Mouse (Mus musculus) heart, embryonic 10.5 days (tissue): ENCODE measurements around the gene Prkci. TPM values are rescaled to one million over a fixed set of nuclear protein-coding genes. Genes with fewer than 3 reads are reported as not detected.
A peak's percentile ranks its signal among the peaks of the same experiment; 100 is the strongest.

Experiments used
- DNase-seq: peaks from one replicate; pipeline ENCODE4 v3.0.0-alpha.2; 2017; ENCODE audit warnings: low spot score
- H3K27ac ChIP-seq: fragments of 300-500 bp; sonication (generic); 2 replicates; pipeline ENCODE4 v1.5.1; 2016; ENCODE audit warnings: mild to moderate bottlenecking
- H3K27me3 ChIP-seq: fragments of 300-500 bp; sonication (generic); 2 replicates; pipeline ENCODE4 v1.6.1; 2016; ENCODE audit warnings: mild to moderate bottlenecking; ENCODE audit not compliant: poor library complexity, insufficient read depth, severe bottlenecking
- H3K36me3 ChIP-seq: fragments of 300-500 bp; sonication (generic); 2 replicates; pipeline ENCODE4 v1.6.1; 2016; ENCODE audit warnings: mild to moderate bottlenecking, moderate library complexity
- H3K4me1 ChIP-seq: fragments of 300-500 bp; sonication (generic); 2 replicates; pipeline ENCODE4 v1.6.1; 2016; ENCODE audit warnings: mild to moderate bottlenecking
- H3K4me3 ChIP-seq: fragments of 300-500 bp; sonication (generic); 2 replicates; pipeline ENCODE4 v1.5.1; 2016; ENCODE audit warnings: mild to moderate bottlenecking, moderate library complexity
- H3K9me3 ChIP-seq: fragments of 300-500 bp; sonication (generic); 2 replicates; pipeline ENCODE4 v1.6.1; 2016; ENCODE audit warnings: mild to moderate bottlenecking, moderate library complexity
- WGBS: fragments of 180-500 bp; shearing (Covaris S2); methylation state at CpG from one replicate; pipeline ENCODE4 v1.1.7; 2016; 5-methylcytosine and 5-hydroxymethylcytosine counted together
- polyA plus RNA-seq: library from polyadenylated mRNA; unstranded; fragments of >200 nt; fragmentation: Nextera tagmentation; extraction: Ambion mirVana; gene quantifications from 2 replicates; pipeline ENCODE4 v1.2.1, GENCODE M21; 2016

The Prkci gene
- polyA plus RNA-seq, 1 experiment from 2014 or later: 32.7 TPM

DNA sequence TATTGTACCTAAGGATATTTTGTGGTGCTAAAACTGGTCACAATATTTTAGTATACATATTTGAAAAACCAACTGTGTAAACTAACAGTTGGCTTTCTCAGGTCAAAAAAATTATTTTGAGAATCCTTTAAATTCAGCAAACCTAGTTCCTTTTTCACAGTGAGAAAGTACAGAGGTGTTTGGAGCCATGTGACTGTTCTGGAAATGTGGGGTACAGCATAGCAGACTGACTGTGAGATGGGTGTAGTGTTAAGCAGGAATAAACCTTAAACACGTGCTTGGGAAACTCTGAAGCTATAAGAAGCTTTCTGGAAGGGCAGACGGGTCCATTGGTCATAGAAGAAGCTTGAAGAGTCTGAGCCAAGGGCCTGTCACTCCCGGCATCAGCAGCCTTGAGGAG, 38.1 kb downstream of the Prkci start:
- no peaks in the 10 kb centered on the region for H3K4me1 ChIP-seq
- H3K4me3 ChIP-seq: no peak overlapping the region
- H3K9me3 ChIP-seq: no peaks in the 10 kb centered on the region
- H3K27ac ChIP-seq: no peak overlapping the region
- peaks cover 25% of the 10 kb centered on the region for H3K36me3 ChIP-seq
- WGBS: 80% methylated on average over 3 of the region's 3 CpGs
- DNase-seq: no peak
- no peaks in the 10 kb centered on the region for H3K27me3 ChIP-seq

DNA sequence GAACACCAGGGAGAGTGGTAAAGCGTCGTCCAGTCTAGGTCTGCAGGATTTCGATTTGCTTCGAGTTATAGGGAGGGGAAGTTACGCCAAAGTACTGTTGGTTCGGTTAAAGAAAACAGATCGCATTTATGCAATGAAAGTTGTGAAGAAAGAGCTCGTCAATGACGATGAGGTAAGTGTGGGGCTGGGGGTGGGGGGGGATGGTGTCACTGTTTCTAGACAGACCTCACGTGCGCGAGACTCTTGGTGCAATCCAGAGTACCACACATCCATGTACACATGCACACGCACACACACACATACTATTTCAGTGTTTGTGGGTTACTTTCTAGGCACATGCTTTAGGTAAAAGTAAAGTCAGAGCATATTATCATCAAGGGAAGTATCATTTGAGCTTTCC, 42.3 kb downstream of the Prkci start:
- WGBS: 92% methylated on average over 13 of the region's 13 CpGs
- no peak for DNase-seq
- Histone ChIP-seq H3K4me3 (no peak overlapping the region), H3K27me3 (no peaks in the 10 kb centered on the region), H3K4me1 (no peaks in the 10 kb centered on the region), H3K36me3 (peaks cover 44% of the 10 kb centered on the region), H3K27ac (no peak overlapping the region), H3K9me3 (no peaks in the 10 kb centered on the region)

DNA sequence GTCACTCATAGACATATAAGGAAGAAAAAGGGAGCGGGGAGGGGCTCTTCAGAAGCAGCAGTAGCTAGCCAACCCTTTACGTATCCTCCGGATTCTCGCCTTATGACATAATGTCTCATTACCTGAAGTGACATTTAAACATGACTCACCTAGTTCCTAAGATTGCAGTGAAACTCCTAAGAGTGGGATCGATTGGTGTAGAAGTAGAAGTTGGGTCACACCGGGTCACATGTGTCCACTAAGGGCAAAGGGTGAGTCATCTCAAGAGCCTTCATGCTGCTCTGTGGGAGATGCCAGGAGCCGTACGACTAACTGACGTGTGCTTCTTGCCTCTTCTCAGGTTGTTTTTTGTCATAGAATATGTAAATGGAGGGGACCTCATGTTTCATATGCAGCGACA, 43.1 kb downstream of the Prkci start:
- Histone ChIP-seq H3K36me3 (peaks cover 46% of the 10 kb centered on the region), H3K9me3 (no peaks in the 10 kb centered on the region), H3K27ac (no peak overlapping the region), H3K4me3 (no peak overlapping the region), H3K27me3 (no peaks in the 10 kb centered on the region), H3K4me1 (no peaks in the 10 kb centered on the region)
- no peak for DNase-seq
- WGBS: 77% methylated on average over 10 of the region's 10 CpGs

DNA sequence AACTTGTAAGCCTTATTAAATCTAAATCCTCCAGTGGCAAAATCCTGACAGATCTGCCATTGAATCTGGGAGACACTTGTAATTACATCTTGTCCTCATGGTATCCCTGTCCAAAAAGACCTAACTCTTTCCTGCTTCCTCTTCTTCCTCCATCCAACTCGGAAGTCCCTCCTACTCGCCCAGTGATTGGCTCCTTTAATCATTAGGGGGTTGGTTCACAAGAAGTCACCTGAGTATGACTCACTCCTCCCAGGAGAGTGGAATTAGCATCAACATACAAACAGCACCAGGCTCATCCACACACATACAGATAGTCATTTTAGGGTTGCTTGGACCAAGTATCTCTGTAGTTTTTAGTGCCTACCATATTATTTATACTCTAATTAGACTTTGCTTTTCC, 47.4 kb downstream of the Prkci start:
- Histone ChIP-seq H3K9me3 (no peaks in the 10 kb centered on the region), H3K4me3 (no peak overlapping the region), H3K4me1 (no peaks in the 10 kb centered on the region), H3K36me3 (peaks cover 43% of the 10 kb centered on the region), H3K27me3 (no peaks in the 10 kb centered on the region), H3K27ac (no peak overlapping the region)
- DNase-seq: no peak
- WGBS: 79% methylated on average over 2 of the region's 2 CpGs

DNA sequence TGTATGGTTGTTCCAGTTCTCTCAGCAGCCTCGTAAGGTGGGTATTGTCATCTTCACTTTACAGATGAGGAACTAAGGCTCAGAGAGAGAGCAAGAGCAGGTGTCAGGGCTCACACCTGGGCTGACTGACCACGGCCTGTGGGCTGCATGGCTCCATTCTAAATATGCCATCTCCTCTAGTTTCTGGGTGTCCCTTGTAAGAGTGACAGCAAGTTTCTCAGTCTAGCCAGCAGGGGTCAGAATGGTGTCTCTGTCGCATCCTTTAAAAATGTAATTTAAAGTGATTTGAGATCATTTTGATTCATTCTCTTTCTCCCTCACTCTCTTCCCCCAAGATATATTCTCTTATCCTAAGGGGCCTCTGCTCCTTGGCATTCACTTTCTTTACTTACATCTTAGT, 51.7 kb downstream of the Prkci start:
- WGBS: 80% methylated on average over 3 of the region's 3 CpGs
- Histone ChIP-seq H3K27ac (no peak overlapping the region), H3K4me1 (no peaks in the 10 kb centered on the region), H3K27me3 (no peaks in the 10 kb centered on the region), H3K4me3 (no peak overlapping the region), H3K9me3 (no peaks in the 10 kb centered on the region), H3K36me3 (peaks cover 45% of the 10 kb centered on the region)
- peak; percentile 69 for DNase-seq

DNA sequence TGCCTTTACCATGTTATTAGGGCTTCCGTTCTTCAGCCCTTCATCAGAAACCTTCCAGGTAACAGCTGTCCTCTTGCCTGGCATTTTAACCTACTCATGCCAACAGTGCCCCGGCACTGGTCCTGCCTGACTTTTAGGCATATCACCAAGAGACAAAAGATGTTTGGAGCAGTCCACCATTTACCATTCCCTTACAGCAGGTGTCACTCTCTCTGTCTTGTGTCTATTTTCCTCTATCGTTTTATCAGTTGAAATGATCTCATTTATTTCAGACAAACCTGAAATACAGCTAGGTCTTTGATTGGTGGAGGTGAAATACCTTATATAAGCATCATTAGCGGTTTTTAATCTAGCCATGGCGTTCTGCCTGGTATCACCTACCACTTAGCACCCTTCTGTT, 53.5 kb downstream of the Prkci start:
- no peaks in the 10 kb centered on the region for H3K27me3 ChIP-seq

DNA sequence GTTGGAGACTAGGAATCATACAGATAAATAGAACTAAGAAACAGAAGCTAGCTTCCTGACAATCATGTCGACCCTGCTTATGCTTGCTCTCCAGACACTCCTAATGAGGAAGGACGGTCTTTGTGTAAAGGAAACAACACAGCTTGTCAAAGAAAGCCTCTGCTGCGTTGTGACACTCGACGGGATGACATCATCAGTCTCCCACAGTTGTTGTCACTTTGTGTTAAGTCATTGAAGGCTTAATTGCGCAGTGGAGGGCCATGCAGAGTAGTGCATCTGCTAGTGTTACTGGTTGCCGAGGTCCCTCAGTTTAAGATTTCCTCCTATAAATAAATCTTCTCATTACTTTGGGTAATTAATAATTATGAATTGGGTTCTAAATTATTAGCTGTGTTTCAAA, 54.8 kb downstream of the Prkci start:
- Histone ChIP-seq H3K27ac (no peak overlapping the region), H3K9me3 (no peaks in the 10 kb centered on the region), H3K4me1 (0 out of 2 replicates have a peak, but pooled peaks cover 7% of the 10 kb centered on the region), H3K4me3 (no peak overlapping the region), H3K27me3 (no peaks in the 10 kb centered on the region), H3K36me3 (peaks cover 31% of the 10 kb centered on the region; the same call in 1 of the 2 replicates)
- WGBS: 71% methylated on average over 7 of the region's 7 CpGs
- DNase-seq: no peak

More for the DNA sequence above, 53.5 kb downstream of the Prkci start:
- Histone ChIP-seq H3K27ac (no peak overlapping the region), H3K4me3 (no peak overlapping the region), H3K4me1 (0 out of 2 replicates have a peak, but pooled peaks cover 7% of the 10 kb centered on the region), H3K9me3 (no peaks in the 10 kb centered on the region), H3K36me3 (peaks cover 32% of the 10 kb centered on the region; the same call in 1 of the 2 replicates)
- no peak for DNase-seq
- 87% methylated on average over 5 of the region's 5 CpGs for WGBS

DNA sequence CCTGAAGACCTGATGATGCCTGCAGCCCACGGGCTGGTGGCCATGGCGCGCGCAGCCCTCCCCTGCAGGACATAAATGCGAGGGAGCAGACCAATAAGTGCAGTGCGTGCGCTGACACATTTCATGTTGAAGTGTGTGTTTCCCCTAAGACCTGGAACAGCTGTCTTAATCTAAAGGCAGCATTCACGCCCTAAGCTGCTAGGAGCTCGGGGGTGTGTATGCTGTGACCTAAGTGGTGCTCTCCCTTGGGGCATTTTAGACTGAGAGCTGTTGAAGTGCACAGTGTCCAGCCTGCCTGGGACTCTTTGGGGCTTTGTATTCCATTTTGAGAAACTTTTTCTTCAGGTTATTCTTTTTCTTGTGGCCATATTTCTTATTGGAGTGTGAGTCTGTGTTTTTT, 56.2 kb downstream of the Prkci start:
- Histone ChIP-seq H3K36me3 (peaks cover 30% of the 10 kb centered on the region; the same call in 1 of the 2 replicates), H3K27ac (no peak overlapping the region), H3K27me3 (no peaks in the 10 kb centered on the region), H3K4me1 (0 out of 2 replicates have a peak, but pooled peaks cover 7% of the 10 kb centered on the region), H3K4me3 (no peak overlapping the region), H3K9me3 (no peaks in the 10 kb centered on the region)
- no peak for DNase-seq
- 77% methylated on average over 9 of the region's 9 CpGs for WGBS

DNA sequence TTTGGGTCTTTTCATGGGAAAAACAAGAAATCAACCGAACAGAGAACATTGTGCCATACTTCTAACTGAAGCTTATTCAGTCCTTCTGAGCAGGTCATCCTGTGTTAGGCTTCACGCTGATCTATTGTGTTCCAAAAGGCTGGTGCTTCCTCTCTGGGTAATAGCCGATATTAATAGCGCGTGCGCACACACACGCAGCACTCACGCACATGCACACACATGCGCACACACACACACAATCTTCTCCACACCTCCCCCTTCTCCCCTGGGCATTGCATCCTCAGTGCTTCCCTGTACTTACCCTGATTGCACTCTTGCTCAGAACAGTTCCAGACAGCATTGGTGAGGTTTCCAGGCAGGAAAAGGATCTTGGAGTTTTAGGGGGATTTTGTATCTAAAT, 57.6 kb downstream of the Prkci start:
- H3K27me3 ChIP-seq: no peaks in the 10 kb centered on the region
- WGBS: 93% methylated on average over 9 of the region's 9 CpGs
- no peak for DNase-seq
- no peaks in the 10 kb centered on the region for H3K9me3 ChIP-seq
- peaks cover 25% of the 10 kb centered on the region; the same call in 1 of the 2 replicates for H3K36me3 ChIP-seq
- H3K4me1 ChIP-seq: 0 out of 2 replicates have a peak, but pooled peaks cover 7% of the 10 kb centered on the region
- no peak overlapping the region for H3K4me3 ChIP-seq
- H3K27ac ChIP-seq: no peak overlapping the region

DNA sequence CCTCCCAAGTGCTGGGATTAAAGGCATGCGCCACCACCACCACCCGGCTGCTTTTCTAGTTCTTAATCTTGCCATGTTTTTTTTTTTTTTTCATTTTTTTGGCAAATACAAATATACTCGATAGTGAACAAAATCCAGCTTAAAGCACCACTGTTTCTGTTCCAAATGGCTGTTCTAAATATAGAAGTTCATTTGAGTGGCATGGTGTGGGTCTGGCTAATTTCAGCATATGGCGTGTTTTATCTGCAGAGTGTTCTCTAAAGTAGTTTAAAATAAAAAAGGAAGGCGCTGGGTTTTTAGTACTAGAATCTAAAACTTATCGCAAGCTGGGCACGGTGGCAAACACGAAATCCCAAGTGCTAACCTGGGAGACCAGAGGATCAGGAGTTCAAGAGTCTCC, 59.3 kb downstream of the Prkci start:
- Histone ChIP-seq H3K27me3 (no peaks in the 10 kb centered on the region), H3K36me3 (peaks cover 9% of the 10 kb centered on the region; the same call in 1 of the 2 replicates), H3K4me1 (0 out of 2 replicates have a peak, but pooled peaks cover 7% of the 10 kb centered on the region), H3K4me3 (no peak overlapping the region), H3K9me3 (no peaks in the 10 kb centered on the region), H3K27ac (no peak overlapping the region)
- WGBS: 72% methylated on average over 8 of the region's 8 CpGs
- no peak for DNase-seq

DNA sequence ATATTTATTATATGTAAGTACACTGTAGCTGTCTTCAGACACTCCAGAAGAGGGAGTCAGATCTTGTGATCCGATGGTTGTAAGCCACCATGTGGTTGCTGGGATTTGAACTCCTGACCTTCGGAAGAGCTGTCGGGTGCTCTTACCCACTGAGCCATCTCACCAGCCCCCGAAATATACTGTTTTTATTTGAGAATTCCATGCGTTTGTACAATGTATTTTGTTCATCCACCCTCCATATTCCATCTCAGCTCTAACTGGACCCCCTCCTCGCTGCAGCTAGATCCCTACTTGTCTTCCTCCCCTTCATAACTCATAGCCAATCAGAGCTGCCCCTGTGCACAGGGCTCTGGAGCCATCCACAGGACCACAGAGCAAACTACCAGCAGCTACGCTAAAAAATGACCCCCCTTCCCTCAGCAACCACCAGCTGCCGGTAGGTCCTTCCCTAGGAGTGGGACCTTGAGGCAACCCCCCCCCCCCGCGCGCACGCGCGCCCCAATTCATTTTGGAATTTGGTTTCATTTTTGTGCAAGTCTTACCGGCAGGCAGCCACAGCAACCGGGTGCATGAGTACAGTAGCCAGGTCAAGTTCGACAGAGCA, 60.6 kb downstream of the Prkci start:
- Histone ChIP-seq H3K4me1 (0 out of 2 replicates have a peak, but pooled peaks cover 7% of the 10 kb centered on the region), H3K27ac (peak overlapping the region; percentile 90), H3K27me3 (no peaks in the 10 kb centered on the region), H3K36me3 (peaks cover 5% of the 10 kb centered on the region; the same call in 1 of the 2 replicates), H3K4me3 (peak overlapping the region; percentile 62), H3K9me3 (no peaks in the 10 kb centered on the region)
- peak; percentile 86 for DNase-seq
- WGBS: 22% methylated on average over 17 of the region's 17 CpGs

DNA sequence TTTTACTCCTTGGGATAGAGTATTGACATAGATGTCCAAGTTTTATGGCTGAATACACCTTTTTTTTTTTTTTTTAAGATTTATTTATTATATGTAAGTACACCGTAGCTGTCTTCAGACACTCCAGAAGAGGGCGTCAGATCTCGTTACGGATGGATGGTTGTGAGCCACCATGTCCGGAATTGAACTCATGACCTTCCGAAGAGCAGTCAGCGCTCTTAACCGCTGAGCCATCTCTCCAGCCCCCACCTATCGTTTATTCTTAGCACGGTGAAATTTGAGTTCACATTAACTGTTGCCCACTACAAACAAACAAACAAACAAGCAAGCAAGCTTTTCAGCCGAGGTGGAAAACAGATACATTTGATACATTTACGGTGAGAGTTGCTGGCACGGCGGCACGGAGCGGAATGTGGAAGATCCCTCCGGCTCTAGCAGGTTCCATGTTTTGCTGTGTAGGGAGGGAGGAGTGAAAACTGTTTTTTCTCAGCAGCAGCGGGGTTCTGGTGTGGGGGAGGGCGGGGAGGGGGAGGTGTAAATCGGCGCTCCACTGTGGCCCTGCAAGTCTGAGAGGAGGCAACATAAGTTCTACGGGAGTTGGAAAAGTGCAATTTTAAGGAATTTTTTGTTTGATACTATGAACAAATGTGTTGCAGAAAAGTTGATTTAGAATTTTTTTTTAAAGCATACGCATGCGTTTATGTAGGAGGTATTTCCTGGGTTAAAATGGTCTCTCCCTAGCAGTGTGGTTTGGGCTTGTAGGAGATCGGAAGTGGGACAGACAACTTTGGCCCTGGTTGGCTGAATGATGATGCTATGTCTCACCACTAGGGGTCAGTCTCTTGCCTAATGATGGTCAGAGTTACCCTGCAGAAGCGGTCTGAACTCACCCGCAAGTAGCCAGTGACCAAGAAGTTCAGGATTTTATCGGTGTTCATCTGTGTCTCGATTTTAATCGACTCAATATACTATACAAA, 61.4 kb downstream of the Prkci start:
- WGBS: 2% methylated on average over 30 of the region's 30 CpGs
- H3K4me1 ChIP-seq: 0 out of 2 replicates have a peak, but pooled peaks cover 7% of the 10 kb centered on the region
- H3K9me3 ChIP-seq: no peaks in the 10 kb centered on the region
- no peaks in the 10 kb centered on the region; the same call in 1 of the 2 replicates for H3K36me3 ChIP-seq
- H3K27ac ChIP-seq: peak overlapping the region; percentile 90
- H3K4me3 ChIP-seq: peak overlapping the region; percentile 62
- no peaks in the 10 kb centered on the region for H3K27me3 ChIP-seq
- peak; percentile 93 for DNase-seq

DNA sequence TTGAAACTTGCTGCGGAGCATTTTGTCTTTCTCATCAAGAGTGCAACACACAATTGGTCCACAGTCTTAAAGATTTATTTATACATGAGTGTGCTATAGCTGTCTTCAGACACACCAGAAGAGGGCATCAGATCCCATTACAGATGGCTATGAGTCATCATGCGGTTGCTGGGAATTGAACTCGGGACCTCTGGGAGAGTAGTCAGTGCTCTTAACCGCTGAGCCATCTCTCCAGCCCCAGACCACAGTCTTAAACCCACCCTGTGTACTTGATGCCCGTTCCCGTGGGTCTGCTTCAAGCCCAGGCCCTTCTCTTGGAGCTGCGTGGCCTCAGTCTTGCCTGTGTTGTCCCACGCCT, 65.2 kb downstream of the Prkci start:
- Histone ChIP-seq H3K4me1 (no peaks in the 10 kb centered on the region), H3K36me3 (no peaks in the 10 kb centered on the region), H3K27me3 (no peaks in the 10 kb centered on the region), H3K27ac (no peak overlapping the region), H3K4me3 (no peak overlapping the region), H3K9me3 (no peaks in the 10 kb centered on the region)
- WGBS: 83% methylated on average over 8 of the region's 8 CpGs
- DNase-seq: no peak
